Mouse (Mus musculus): Measurements from ENCODE around the gene Wnt8b.

Wnt8b gene

DNA sequence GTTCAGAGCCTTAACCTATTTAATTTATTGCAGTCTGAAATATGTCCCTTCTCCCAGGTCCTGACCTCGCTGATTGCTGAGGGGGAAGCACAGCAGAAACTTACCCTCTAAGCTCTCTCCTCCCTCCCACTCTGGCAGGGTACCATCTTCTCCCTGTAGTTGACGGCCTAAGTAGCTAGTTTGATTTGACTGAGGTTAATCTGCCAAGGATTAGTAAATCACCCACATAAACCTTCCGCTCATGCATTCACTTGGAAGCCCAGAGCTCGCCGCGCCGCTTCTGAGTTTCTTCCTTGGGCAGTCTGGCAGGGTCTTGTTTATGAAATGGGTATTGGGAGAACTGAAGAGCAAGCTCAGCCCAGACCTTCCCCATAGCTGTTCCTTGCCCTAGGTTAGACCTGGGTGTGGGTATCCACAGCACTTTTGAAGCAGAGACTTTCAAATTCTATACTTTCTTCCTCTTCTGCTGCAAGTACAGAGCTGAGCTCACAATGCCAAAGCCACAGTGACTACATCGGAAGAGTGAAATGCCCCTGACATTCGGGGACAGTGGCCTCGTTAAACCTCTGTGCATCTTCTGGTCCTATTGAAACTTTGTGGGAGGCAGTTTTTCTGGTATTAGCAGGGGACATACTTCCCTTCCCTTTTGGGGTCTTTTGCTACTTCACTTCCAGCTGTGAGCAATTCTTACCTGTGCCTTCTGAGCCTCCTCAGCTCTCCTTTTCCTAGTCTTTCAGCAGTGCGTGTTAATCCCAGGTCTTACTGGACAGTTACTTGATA, 20.0 kb downstream of the Wnt8b start:
- no peak for DNase-seq

DNA sequence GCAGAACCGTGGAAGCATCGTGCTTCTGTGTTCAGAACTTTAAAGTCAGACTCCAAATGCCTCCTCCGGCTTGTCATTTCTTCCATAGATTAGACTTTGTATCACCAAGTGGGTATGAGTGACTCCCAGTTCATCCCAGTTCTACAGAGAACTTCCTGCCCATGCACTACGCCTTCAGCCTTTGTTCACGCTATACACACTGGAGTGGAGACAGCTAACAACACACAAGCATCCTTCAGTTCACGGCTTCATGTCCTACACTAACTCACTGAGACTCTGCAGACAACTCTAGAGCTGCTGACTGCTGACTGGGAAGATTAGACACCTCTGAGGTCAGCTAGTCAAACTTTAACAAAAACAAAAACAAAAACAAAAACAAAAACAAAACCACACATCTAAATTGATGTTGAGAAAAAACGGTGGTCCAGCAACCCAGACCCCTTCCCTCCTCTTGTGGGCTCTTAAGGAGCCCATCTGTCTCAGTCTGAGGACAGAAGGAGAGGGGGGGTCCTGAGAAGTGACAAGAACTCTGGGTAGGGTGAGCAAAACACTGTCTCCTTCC, 20.7 kb downstream of the Wnt8b start:
- DNase-seq: no peak

DNA sequence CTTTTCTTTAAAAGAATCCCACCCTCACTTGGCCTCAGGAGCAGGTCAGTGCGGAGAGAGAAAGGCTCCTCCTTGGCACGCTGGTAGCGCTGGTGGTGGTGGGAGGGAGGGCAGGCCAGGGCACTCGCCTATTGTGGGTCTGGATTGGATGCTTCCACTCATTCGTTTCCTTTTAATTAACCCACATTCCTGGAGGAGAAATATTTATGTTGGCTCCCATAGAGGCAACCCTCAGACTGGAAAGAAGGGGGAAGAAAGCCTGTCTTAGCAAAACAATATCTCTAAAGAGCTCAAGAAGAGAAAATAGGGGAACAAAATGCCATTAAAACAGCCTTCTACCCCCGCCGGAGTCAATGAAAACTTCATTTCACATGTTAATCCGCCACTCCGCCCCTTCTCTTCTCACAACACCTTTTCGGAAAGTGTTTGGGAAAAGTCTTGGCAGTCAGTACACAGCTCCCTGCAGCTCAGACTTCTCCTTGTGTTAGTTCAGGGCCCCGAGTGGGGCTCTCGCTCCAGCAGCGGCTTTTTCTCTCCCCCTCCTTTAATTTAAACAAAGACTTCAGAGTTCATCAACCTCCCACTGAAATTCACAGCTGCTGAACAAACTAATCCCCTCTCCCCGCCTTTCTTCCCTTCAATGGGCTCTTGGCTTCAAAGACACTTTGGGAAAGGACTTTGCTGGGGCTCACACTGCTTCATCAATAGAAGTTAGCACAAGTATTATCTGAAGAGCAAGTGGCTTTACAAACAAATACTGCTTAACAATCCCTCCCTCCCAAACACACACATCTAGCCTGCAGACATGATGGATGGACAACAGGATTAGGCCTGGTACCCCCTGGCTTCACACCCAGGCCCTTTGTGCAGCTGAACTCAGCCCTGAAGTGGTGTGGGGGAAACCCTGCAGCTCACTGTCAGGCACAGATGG, 21.5 kb downstream of the Wnt8b start:
- DNase-seq: no peak

DNA sequence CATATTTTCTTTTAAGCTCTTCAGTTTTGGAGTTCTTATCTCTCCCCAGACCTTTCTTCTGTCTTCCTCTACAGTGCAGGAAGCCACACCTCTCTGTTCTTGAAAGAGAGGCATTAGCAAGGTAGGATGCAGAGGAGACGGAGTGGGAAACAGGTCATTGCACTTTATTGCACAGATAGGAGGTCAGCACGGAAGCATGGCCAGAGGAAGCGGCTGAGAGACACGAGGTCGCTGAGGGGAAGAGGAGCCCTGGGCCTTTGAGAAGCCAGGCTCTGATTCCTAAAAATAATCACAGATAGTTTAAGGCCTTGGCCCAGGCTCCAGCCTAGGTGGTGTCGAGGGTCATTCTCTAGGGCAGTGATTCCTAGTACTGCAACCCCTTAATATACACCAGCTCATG, 22.5 kb downstream of the Wnt8b start:
- DNase-seq: no peak

DNA sequence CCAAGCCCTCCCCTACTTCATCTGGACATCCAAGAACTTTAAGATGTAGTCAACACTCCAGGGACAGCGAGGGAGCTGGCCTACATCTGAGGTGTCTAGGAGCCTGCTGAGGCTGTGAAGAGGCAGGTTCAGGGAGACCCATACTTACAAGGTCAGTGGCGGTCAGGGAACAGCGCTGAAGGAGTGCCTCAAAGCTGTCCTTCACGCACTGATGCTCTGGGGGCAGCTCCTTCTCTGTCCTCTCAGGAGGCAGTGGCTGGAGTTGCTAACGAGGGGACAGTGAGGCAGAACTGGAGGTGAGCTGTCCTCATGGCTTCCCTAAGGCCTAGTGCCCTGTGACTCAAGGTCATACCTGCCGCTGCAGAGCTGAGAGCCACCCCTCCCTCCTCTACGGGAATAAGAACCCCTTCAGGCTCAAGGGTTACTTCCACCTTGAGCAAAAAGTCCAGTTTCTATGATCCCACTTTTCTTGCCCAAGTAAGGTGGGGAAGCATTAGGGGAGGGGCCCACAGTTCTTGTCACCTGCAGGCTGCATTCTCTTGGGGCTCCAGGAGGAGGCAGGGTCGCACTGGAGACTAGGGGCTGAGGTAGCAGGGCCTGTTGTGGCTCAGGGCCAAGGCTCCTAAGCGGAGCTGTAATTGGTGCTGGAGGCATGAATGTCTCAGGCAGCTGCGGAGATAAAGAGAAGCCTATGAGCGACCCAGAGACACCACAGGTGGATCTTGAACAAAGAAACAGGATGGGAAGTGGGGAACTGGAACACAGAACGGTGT, 24.9 kb downstream of the Wnt8b start:
- DNase-seq: no peak

DNA sequence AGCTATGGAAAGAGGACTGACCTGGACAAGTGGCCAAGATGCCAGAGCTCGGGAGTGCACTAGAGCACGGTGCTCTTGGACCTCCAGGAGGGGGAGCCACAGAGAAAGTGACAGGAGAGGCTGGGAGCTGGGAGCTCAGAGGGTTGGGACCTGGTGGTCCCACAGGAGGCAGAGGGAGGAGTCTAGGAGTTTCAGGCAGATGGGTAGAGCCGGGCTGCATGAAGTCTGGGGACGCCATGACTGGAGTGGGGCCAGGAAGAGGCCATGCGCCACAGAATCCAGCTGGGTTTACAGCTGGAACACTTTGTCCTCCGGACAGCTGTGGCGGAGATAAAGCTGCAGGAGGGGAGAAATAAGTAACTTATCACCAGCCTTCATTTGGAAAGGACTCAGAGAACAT, 25.9 kb downstream of the Wnt8b start:
- no peak for DNase-seq

DNA sequence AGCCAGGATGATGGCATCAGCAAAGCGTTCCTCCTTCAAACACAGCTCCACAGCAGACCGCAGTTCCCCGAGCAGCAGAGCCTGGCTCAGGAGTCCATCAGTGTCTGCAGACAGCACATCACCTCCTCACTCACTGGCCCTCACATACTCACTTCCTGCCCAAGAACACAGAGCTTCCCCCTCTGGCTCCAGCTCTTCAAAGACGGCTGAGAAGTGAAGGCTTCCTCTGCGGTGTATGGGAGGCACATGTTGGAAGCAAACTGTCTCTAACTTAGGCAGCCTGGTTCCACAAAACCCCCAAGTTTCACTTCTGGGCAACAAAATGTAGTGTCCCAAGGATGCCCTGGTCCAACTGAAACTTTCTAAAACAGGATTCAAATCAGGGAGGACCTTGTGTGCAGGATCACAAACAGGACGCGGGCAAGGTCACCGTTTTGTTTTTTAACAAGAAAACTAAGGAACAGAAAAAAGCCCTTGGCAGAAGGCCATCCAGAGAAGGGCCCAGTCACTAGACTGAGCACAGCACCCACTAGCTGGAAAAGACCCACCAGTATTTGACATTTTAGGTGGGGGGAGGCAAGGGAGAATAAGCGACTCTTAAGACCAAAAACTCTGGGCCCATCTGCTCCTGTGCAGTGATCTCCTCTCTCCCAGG, 32.4 kb downstream of the Wnt8b start:
- no peak for DNase-seq

DNA sequence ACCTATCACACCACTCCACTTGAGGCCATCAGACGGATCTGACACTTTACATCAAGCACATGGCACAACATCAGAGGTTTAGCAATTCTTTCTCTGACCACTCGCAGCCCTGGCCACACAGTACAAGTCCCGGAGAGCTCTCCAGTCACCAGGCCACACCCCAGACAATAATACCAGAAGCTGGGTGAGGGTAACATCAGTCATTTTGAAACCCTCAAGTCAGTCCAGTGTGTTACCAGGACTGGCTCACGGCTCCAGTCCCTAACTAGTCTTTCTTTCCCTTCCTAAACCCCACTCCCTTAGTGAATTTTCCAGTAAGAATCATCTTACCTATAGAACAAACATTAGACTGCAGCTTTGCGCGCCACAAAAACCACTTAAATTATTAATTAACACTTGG, 36.7 kb downstream of the Wnt8b start:
- DNase-seq: no peak

DNA sequence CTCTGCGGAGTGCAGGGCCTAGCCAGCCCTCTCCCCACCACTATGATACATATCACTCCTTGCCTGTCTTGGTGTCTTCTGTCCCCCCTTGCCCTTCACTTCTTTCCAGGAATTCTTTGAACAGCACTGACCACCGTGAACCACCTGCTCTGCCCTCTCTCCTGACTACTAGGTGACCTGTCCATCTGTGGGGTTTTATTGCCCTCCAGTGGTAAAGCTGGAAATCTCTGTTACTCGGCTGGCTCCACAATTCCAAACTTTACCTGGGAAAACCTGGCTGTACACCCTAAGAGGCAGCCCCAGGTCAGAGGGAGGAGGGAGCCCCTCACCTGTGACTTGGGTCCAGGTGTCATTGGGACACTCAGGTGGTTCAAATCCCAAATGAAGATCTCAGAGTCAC, 42.1 kb downstream of the Wnt8b start:
- no peak for DNase-seq

DNA sequence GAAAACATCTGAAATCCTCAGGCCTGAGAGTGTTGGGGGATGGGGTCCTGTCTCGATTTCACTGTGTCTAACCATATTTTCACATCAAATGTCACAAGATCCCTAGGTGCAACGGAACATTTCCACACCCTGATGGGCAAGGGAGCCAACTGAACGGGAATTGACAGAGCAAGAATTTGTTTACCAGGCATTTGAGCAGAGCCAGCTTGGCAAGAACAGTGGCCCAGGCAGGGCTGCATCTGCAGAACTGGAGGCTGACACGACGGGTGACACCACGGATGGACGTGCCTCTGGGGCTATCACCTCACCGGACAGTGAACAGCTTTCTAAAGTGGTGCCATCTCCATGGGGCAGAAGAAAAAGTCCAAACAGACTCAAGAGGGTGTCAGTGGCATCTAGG, 44.1 kb downstream of the Wnt8b start:
- DNase-seq: no peak

DNA sequence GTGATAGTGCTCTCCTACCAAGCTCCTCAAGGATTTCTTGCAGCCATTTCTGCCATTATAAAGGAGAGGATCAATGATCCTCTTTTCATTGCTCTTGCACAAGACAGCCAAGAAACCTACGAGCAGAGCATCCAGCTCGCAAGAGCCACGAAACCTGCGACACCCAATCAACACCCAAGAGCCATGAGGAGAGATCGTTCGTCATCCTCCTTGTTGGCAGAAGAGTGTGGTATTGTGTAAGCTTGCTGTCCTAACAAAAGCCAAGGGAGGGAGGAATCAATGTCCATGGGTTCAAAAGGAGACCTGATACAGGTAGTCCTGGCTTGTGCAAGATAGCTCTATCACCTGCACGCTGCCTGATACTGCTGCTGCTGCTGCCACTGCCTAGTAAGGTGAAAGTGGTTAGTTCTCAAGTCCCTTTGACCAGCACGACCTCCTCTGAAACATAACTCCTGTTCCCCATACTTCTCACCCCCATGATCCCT, 49.5 kb downstream of the Wnt8b start:
- DNase-seq: no peak

DNA sequence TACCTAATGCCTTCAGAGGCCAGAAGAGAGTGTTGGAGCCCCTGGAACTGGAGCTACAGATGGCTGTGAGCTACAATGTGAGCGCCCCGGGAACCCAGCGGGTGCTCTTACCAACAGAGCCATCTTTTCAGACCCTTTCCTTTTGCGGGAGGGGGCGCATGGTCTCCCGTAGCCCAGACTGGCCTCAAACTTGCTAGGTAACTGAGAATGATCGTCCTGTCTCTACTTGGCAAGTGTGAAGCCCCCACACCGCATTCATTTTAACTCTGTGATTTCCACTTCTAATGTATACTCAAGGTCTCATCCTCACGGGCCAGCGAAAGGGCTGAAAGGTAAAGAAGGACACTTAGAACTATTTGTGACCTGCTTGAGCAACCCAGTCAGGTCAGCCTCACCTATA, 51.1 kb downstream of the Wnt8b start:
- no peak for DNase-seq

DNA sequence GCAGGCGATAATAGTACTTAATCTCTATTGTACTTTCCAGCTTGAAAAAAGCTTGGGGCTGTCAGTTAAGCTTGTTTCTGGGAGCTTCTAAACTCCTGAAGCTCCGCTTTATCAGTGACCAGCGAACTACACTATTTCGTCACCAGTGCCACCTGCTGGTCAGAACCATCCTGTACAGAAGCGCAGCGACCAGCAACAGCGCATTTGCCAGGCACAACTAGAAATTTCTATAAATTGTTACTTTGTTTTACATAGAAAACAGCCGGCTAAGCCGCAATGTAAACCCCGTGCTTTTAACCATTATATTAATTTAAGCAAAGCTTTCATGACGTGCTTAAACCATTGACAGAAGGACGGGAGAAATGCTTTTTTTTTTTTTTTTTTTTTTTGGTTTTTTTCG, 51.5 kb downstream of the Wnt8b start:
- no peak for DNase-seq

DNA sequence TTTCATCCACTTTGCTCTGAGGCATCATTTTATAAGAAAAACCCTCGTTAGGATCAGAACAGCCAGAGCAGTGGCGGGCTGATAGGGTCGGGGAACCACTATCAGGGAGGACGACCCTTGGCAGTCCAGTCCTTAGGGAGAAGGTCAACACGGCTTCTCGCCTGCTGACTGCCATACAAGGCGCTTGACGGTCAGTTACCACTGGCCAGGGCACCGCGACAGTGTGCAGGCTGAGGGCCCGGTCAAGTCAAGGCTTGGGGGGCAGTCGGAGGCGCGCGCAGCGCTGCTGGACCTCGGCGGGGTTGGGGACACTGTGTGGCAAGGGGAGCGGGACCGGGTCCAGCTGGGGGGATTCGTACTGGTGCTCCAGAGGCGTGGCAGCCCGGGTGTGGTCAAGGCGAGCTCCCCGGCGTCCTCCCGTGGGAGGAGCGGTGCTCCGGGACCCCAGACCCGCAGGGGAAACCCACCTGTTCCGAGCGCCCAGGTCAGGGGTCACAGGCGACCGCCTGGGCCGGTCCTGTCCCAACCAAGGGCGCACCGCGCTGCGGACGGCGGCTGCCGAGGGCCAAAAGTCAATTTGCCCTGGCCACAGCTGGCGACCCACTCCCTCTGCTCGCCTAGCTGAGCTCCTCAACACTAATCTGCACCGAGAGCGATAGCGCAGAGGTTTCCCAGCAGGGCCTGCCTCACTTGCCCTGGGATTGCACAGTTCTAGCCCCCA, 52.2 kb downstream of the Wnt8b start, which contains the start of gene Sec31b:
TSS of gene Sec31b (minus strand) at position 544 of the 721 bp plus-strand sequence.
- peak; percentile 44 for DNase-seq

DNA sequence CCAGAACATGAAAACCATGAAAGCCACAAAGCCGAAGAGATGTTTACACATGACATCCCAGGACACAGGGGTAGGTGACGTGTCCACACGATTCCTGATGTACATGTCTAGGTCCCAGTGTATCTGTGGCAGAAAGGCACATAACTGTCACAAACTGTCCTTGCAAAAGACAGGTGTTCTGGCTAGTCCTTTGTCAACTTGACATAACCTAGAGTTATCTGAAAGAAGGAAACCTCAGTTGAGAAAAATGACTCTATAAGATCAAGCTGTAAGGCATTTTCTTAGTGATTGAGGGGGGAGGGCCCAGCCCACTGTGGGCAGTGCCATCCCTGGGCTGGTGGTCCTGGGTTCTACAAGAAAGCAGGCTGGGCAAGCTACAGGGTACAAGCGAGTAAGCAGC, 59.5 kb downstream of the Wnt8b start, which contains the start of gene Gm20538:
TSS of gene Gm20538 (minus strand) at position 101 of the 400 bp plus-strand sequence.
- DNase-seq: no peak

DNA sequence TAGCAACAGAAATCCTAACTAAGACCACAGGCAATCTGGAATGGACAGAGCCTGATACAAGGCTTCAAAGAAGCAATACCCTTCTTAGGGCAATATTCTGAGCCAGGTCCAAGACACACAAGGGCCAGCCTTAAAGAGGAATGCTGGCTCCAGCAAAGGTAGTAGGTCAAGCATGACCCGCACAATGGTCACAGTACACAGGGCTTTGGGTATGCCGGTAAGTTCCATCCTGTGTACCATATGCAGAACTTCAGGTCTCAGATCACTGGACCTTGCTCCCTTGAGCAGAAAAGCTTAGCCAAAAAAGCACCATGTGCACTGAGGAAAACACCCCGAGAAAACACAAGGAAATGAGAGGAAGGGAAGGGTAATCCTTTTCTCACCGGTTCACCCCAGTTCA, 60.0 kb downstream of the Wnt8b start:
- DNase-seq: no peak

DNA sequence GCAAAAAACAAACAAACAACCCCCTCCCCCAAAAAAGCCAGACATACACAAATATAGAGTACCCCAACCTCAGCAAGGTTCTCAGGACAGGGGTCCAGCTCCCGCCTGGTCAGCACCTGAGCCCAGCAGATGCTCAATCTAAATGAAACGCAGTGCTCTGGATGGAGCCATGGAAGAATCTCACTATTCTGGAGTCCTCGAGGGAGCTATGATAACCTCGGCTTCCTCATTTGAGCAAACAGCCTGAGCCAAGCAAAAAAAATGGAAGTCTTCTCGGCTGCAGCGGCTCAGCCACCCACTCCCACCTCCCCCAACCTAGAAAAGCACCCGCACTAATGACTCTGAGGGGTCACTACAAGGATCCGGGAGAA, 61.2 kb downstream of the Wnt8b start:
- DNase-seq: no peak

DNA sequence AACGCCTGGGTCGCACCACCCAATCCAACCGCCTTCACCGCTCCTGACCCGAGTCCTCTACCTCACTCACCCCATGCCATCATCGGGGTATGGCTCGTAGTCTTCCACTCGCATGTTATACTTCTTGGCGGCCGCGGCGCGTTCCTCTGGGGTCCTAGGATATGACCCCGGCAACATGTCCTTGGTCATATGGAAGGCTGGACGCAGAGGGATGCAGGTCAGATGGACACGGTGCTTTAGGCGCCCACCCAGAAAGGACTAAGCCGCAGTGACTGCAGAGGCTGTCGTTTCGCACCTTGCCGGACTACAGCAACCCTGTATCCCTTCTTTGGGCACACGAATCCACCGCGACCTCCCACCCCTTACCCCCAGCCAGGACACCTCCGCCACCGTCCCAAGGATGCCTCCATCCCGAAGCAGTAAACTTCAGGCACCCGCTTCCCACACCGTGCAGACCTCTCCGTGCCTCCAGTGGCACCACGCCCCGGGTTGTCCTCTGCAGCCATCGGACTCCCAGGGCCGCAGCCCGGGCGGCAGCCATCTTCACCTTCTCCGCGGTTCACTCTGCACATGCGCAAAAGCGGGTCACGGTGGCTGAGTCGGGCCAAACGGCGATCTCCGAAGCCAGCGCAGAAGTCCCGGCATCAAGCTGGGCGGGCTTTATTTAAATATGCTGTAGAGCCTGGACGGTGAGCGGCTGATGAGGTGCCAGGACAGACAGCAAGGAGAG, 61.8 kb downstream of the Wnt8b start, which contains the start of gene Ndufb8:
TSS of gene Ndufb8 (minus strand) at position 580 of the 730 bp plus-strand sequence.
- DNase-seq: peak; percentile 94

DNA sequence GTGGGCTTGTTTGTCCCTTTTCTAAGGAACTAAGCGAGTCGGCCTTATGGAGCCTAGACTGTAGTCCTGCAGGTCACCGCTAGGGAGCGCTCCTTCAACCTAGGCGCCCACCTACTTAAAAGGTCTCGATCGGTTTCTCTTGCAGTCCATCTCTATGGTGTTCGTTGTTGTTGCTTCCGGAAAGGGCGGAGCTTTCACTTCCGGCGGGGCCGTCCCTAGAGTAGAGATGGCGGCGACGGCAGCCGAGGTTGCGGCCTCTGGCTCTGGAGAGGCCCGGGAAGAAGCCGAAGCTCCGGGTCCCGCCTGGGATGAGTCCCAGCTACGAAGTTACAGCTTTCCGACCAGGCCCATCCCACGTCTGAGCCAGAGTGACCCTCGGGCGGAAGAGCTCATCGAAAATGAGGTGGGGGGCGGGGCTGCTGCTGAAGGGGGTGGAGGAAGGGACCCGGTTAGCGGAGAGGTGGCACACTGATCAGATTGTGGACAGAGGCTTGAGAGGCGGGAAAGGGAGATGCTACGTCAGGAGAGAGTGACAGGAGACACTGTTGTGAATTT, 69.5 kb downstream of the Wnt8b start, which contains the start of gene Hif1an:
TSS of gene Hif1an (plus strand) at position 199 of the 555 bp plus-strand sequence.
- DNase-seq: peak; percentile 94
